Mouse (Mus musculus) MEL (cell line): ENCODE results near the gene Vps13d.

Experiments
- CHD2 ChIP-seq: IDR thresholded peaks from 2 replicates; pipeline ENCODE4 v1.6.1; 2011; ENCODE audit warnings: low read length, improper control_type of control experiment
- CTCF ChIP-seq, 3 experiments: IDR thresholded peaks in 2 of 3; conservative IDR thresholded peaks in 1 of 3; 2 replicates each; pipeline ENCODE4 v1.5.1; 2011 to 2012; ENCODE audit warnings: low read length in 3 of 3, low read depth in 2 of 3, mild to moderate bottlenecking in 2 of 3, improper control_type of control experiment in 1 of 3, inconsistent platforms in 1 of 3, mixed read lengths in 1 of 3, moderate library complexity in 1 of 3; ENCODE audit not compliant: control insufficient read depth in 1 of 3, insufficient read depth in 1 of 3, poor library complexity in 1 of 3, severe bottlenecking in 1 of 3
- GATA1 ChIP-seq: IDR thresholded peaks from 2 replicates; pipeline ENCODE4 v1.6.1; 2011; ENCODE audit warnings: low read depth, low read length, improper control_type of control experiment
- MAFK ChIP-seq: IDR thresholded peaks from 2 replicates; pipeline ENCODE4 v1.6.1; 2011; ENCODE audit warnings: low read depth, mild to moderate bottlenecking, low read length, improper control_type of control experiment, borderline replicate concordance
- POLR2A ChIP-seq, 2 experiments: IDR thresholded peaks; 2 replicates each; pipeline ENCODE4 v1.6.1; 2011 to 2012; ENCODE audit warnings: low read length in 2 of 2, mild to moderate bottlenecking in 2 of 2, control low read depth in 1 of 2, improper control_type of control experiment in 1 of 2, low read depth in 1 of 2, moderate library complexity in 1 of 2; ENCODE audit not compliant: control insufficient read depth in 1 of 2, insufficient read depth in 1 of 2, poor library complexity in 1 of 2

GRCm38 (mm10) chr4:144928693-144929436 is 265.9 kb downstream of the Vps13d start:
- no peak for TF ChIP-seq CTCF (IDR thresholded peaks at IDR 0.05 in 2 of 3, conservative IDR thresholded peaks at IDR 0.05 in 1 of 3; ENCODE audit: control insufficient read depth in 1 of 3, insufficient read depth in 1 of 3, low read depth in 2 of 3, low read length in 3 of 3, poor library complexity in 1 of 3, severe bottlenecking in 1 of 3)
- no peak for TF ChIP-seq POLR2A (IDR thresholded peaks at IDR 0.05; ENCODE audit: control insufficient read depth in 1 of 2, insufficient read depth in 1 of 2, low read depth in 1 of 2, low read length in 2 of 2, poor library complexity in 1 of 2)
- TF ChIP-seq MAFK = no peak
- TF ChIP-seq CHD2 = no peak
- no peak for TF ChIP-seq GATA1
